Mouse (Mus musculus) gastrocnemius, postnatal 25 days (tissue): ENCODE measurements around the gene Gm8220. TPM values are rescaled to one million over a fixed set of nuclear protein-coding genes. Genes with fewer than 3 reads are reported as not detected.
"Not testable (repeated sequence)": the region's sequence is repeated elsewhere in the genome, so short reads cannot be mapped to it uniquely, and the experiment has no call there.

Experiments
- DNase-seq: peaks from one replicate; pipeline ENCODE4 v3.0.0; 2022
- long read RNA-seq, 2 experiments: library from polyadenylated mRNA; stranded (forward); transcript quantifications; one replicate each; pipeline ENCODE4 v2.0.0; 2021
- total RNA-seq, 2 experiments: library from RNA; stranded (reverse); gene quantifications; 1 replicate in 1 of 2; 2 replicates in 1 of 2; pipeline ENCODE4 v1.2.3; 2021

Gene Gm8220
- not detected for total RNA-seq
- long read RNA-seq, experiment 1: 0 reads
- long read RNA-seq, experiment 2: 0 reads

GRCm38 (mm10) chr14:44285280-44285679 lies at the start of gene Gm8220:
Gene Gm8220 (plus strand): TSS chr14:44285580.
- not testable (repeated sequence) for DNase-seq

- no peak for DNase-seq
Observed at GRCm38 (mm10) chr14:44248039-44248438, 37.3 kb upstream of the Gm8220 start.

GRCm38 (mm10) chr14:44312049-44312448 lies 26.7 kb downstream of the Gm8220 start:
- DNase-seq: not testable (repeated sequence)

- not testable (repeated sequence) for DNase-seq
Observed at GRCm38 (mm10) chr14:44338484-44338883, 53.1 kb downstream of the Gm8220 start, which contains the start of gene Gm5930. Gene Gm5930 (minus strand): TSS chr14:44338584.

Other genes starting within 250 kb of the Gm8220 start
- under 1 TPM in 1 of 2 experiments, not detected in 1; 0.40 TPM for gene Ear2, start 182.9 kb upstream of the Gm8220 start, total RNA-seq
- gene Gm3327, start 161.7 kb upstream of the Gm8220 start, total RNA-seq: not detected
- gene Gm8212, start 87.9 kb upstream of the Gm8220 start, total RNA-seq: not detected
- not detected for gene 4930503E14Rik, start 72.3 kb upstream of the Gm8220 start, total RNA-seq
- not detected for gene Gm5930, start 53.0 kb downstream of the Gm8220 start, total RNA-seq
- gene Gm8229, start 79.8 kb downstream of the Gm8220 start, total RNA-seq: not detected
- not detected for gene Gm3371, start 125.1 kb downstream of the Gm8220 start, total RNA-seq
- not detected for gene Gm8232, start 148.1 kb downstream of the Gm8220 start, total RNA-seq
- gene BC061237, start 206.9 kb downstream of the Gm8220 start, total RNA-seq: not detected
- not detected for gene Gm17093, start 232.7 kb downstream of the Gm8220 start, total RNA-seq